Mouse (Mus musculus) forebrain, embryonic 16.5 days (tissue): ENCODE data around the gene Nfix. TPM values are rescaled to one million over a fixed set of nuclear protein-coding genes. Genes with fewer than 3 reads are reported as not detected.

ENCODE experiments used
- ATAC-seq: fragments of 200-750 bp; cut with Nextera tagmentation; 2 replicates; pipeline ENCODE4 v1.8.0; 2017; ENCODE audit warnings: mild to moderate bottlenecking, moderate library complexity
- H3K27ac ChIP-seq: fragments of 300-500 bp; sonication (generic); 2 replicates; pipeline ENCODE4 v1.5.1; 2014; ENCODE audit warnings: low read length, control low read depth
- H3K27me3 ChIP-seq: fragments of 300-500 bp; sonication (generic); replicated peaks from 2 replicates; pipeline ENCODE4 v1.6.1; 2014; ENCODE audit warnings: low read length; ENCODE audit not compliant: control insufficient read depth, insufficient read depth
- H3K36me3 ChIP-seq: fragments of 300-500 bp; sonication (generic); 2 replicates; pipeline ENCODE4 v1.6.1; 2014; ENCODE audit not compliant: control insufficient read depth, insufficient read depth
- H3K4me1 ChIP-seq: fragments of 300-500 bp; sonication (generic); replicated peaks from 2 replicates; pipeline ENCODE4 v1.6.1; 2014; ENCODE audit warnings: low read length; ENCODE audit not compliant: control insufficient read depth, insufficient read depth
- H3K4me2 ChIP-seq: fragments of 300-500 bp; sonication (generic); 2 replicates; pipeline ENCODE4 v1.6.1; 2014; ENCODE audit warnings: mild to moderate bottlenecking, low read length, control low read depth
- H3K4me3 ChIP-seq: fragments of 300-500 bp; sonication (generic); replicated peaks from 2 replicates; pipeline ENCODE4 v1.5.1; 2014; ENCODE audit warnings: mild to moderate bottlenecking, low read length, control low read depth
- H3K9ac ChIP-seq: fragments of 300-500 bp; sonication (generic); replicated peaks from 2 replicates; pipeline ENCODE4 v1.6.1; 2014; ENCODE audit warnings: low read depth, low read length, control low read depth
- H3K9me3 ChIP-seq: fragments of 300-500 bp; sonication (generic); 2 replicates; pipeline ENCODE4 v1.6.1; 2016; ENCODE audit warnings: low read length; ENCODE audit not compliant: control insufficient read depth
- WGBS: fragments of 180-500 bp; shearing (Covaris S2); extraction: QIAGEN DNeasy Blood & Tissue Kit; methylation state at CpG from one replicate; pipeline ENCODE4 v1.1.7; 2014; 5-methylcytosine and 5-hydroxymethylcytosine counted together
- polyA plus RNA-seq: library from polyadenylated mRNA; unstranded; fragments of >200 nt; fragmentation: Nextera tagmentation; extraction: Ambion mirVana; gene quantifications from 2 replicates; pipeline ENCODE4 v1.2.1, GENCODE M21; 2015

Gene Nfix
- polyA plus RNA-seq, 1 experiment from 2014 or later, result 440 TPM

DNA sequence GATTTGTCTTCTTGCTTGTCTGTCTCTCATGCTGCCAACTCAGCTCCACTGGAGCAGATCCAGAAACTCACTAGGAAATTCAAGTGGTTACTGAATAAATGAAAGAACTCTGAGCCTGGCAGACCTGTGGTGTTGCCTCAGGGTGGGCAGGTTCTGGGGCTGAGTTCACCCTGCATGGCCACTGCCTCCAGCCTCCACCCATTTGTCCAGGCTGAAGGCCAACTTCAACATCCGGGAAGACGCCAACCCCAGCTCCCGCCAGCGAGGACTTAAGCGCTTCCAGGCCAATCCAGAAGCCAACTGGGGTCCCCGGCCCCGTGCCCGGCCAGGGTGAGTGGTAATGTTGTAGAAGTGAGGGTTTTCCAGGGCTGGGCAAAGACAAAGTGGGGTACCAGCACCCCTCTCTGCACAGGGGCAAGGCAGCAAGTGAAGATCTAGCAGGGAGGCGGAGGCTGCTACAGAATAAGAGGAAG is 101.2 kb downstream of the Nfix start:
- 71% methylated on average over 9 of the region's 9 CpGs for WGBS
- H3K27ac ChIP-seq, result peak overlapping the region; percentile 57; the same call in 1 of the 2 replicates
- H3K4me2 ChIP-seq, result no peak overlapping the region
- peaks cover 16% of the 10 kb centered on the region; the same call in 1 of the 2 replicates for H3K36me3 ChIP-seq
- no peak for ATAC-seq
- H3K9ac ChIP-seq, result no peak overlapping the region
- peaks cover 20% of the 10 kb centered on the region for H3K4me1 ChIP-seq
- no peaks in the 10 kb centered on the region for H3K9me3 ChIP-seq
- H3K27me3 ChIP-seq, result peaks cover 25% of the 10 kb centered on the region
- H3K4me3 ChIP-seq, result no peak overlapping the region

- no peak overlapping the region for H3K4me3 ChIP-seq
- H3K36me3 ChIP-seq, result peaks cover 16% of the 10 kb centered on the region; the same call in 1 of the 2 replicates
- no peak overlapping the region for H3K27ac ChIP-seq
- no peak overlapping the region for H3K9ac ChIP-seq
- 94% methylated on average over 5 of the region's 5 CpGs for WGBS
- peaks cover 13% of the 10 kb centered on the region; the same call in 1 of the 2 replicates for H3K4me1 ChIP-seq
- H3K4me2 ChIP-seq, result no peak overlapping the region
- H3K9me3 ChIP-seq, result no peaks in the 10 kb centered on the region
- no peak for ATAC-seq
- H3K27me3 ChIP-seq, result peaks cover 22% of the 10 kb centered on the region
These were observed 101.9 kb downstream of the Nfix start for GRCm38 (mm10) chr8:84698288-84698687.

GRCm38 (mm10) chr8:84697166-84698130 is 102.7 kb downstream of the Nfix start:
- ATAC-seq, result no peak
- Histone ChIP-seq H3K27ac (no peak overlapping the region), H3K4me2 (no peak overlapping the region), H3K4me1 (peaks cover 10% of the 10 kb centered on the region; the same call in 1 of the 2 replicates), H3K36me3 (peaks cover 16% of the 10 kb centered on the region; the same call in 1 of the 2 replicates), H3K27me3 (peaks cover 13% of the 10 kb centered on the region), H3K4me3 (no peak overlapping the region), H3K9ac (no peak overlapping the region), H3K9me3 (no peaks in the 10 kb centered on the region)
- 82% methylated on average over 14 of the region's 14 CpGs for WGBS

DNA sequence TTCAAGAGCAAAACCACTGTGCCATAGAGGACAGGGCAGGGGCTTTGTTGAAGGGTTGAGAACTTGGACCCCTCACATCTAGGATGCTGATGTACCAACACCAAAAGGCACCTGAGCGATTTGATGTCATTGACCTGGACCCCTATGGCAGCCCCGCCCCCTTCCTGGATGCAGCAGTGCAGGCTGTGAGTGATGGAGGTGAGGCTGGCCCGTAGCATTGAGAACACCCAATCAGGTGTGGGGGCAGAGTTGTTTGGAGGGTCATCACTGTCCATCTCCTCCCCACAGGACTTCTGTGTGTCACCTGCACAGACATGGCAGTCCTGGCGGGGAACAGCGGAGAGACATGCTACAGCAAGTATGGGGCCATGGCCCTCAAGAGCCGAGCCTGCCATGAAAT is 105.0 kb downstream of the Nfix start:
- Histone ChIP-seq H3K4me3 (no peak overlapping the region), H3K27ac (no peak overlapping the region), H3K4me2 (no peak overlapping the region), H3K4me1 (peaks cover 7% of the 10 kb centered on the region), H3K36me3 (peaks cover 17% of the 10 kb centered on the region; the same call in 1 of the 2 replicates), H3K9me3 (no peaks in the 10 kb centered on the region), H3K9ac (no peak overlapping the region), H3K27me3 (no peaks in the 10 kb centered on the region)
- 94% methylated on average over 6 of the region's 6 CpGs for WGBS
- no peak for ATAC-seq

- Histone ChIP-seq H3K36me3 (peaks cover 12% of the 10 kb centered on the region; the same call in 1 of the 2 replicates), H3K27ac (no peak overlapping the region), H3K4me3 (no peak overlapping the region), H3K27me3 (no peaks in the 10 kb centered on the region), H3K9me3 (no peaks in the 10 kb centered on the region), H3K4me1 (peaks cover 15% of the 10 kb centered on the region), H3K4me2 (no peak overlapping the region), H3K9ac (no peak overlapping the region)
- no peak for ATAC-seq
- 75% methylated on average over 4 of the region's 4 CpGs for WGBS
These were observed 106.8 kb downstream of the Nfix start for GRCm38 (mm10) chr8:84693332-84693731.

- 0 out of 2 replicates have a peak, but pooled peaks cover 2% of the 10 kb centered on the region for H3K36me3 ChIP-seq
- under 1% methylated on average over 47 of the region's 47 CpGs for WGBS
- no peak overlapping the region for H3K27ac ChIP-seq
- no peaks in the 10 kb centered on the region for H3K9me3 ChIP-seq
- peak; percentile 88 for ATAC-seq
- peak overlapping the region; percentile 77 for H3K4me3 ChIP-seq
- H3K27me3 ChIP-seq, result no peaks in the 10 kb centered on the region
- H3K4me2 ChIP-seq, result peak overlapping the region; percentile 93
- H3K4me1 ChIP-seq, result peaks cover 41% of the 10 kb centered on the region
- H3K9ac ChIP-seq, result peak overlapping the region; percentile 64
These were observed 110.8 kb downstream of the Nfix start for GRCm38 (mm10) chr8:84689091-84689915.

- H3K4me1 ChIP-seq, result peaks cover 41% of the 10 kb centered on the region
- H3K9ac ChIP-seq, result peak within 1 kb of the TSS; percentile 95
- H3K27me3 ChIP-seq, result no peaks in the 10 kb centered on the region
- H3K36me3 ChIP-seq, result 0 out of 2 replicates have a peak, but pooled peaks cover 2% of the 10 kb centered on the region
- peak within 1 kb of the TSS; percentile 56 for H3K4me2 ChIP-seq
- WGBS, result under 1% methylated on average over 24 of the region's 37 CpGs
- peak; percentile 90 for ATAC-seq
- peak within 1 kb of the TSS; percentile 99 for H3K4me3 ChIP-seq
- peak within 1 kb of the TSS; percentile 74 for H3K27ac ChIP-seq
- H3K9me3 ChIP-seq, result no peaks in the 10 kb centered on the region
These were observed 112.4 kb downstream of the Nfix start, which contains the start of gene Nacc1 for GRCm38 (mm10) chr8:84687705-84688100. Nacc1 (minus strand) TSS chr8:84687862.

DNA sequence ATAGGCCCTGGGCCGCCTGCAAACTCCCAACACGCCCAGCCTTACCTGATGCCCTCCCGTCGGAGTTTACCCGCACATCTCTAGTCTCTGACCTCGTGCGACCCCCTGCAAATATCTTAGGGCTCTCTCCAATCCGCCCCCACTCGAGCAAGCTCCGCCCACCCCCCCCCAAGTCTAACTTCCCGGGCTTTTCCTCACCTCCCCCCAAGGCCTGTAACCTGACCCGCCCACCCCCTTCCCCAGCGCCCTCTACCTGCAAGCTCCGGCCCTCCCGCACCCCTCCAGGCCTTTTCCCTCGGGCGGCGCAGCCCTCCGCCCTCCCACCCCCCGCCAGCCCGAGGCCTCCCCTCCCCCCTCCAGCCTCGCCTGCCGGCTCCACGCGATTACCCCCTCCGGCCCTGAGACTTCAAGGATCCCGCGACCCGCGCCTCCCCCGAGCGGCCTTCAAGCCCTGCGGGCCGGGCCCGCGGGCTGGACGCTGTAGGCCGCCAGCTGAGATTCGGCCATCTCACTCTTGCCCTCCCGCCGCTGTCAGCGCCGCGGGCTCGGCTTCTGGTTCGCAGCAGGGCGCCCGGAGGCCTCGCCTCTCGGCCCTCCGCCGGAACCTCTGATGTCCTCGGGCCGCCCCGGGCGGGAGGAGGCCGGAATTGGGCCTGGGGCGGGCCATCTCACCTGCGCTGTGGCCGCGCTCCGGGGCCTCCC is 113.0 kb downstream of the Nfix start:
- peak; percentile 18 for ATAC-seq
- WGBS, result under 1% methylated on average over 58 of the region's 62 CpGs

More for the DNA sequence above, 113.0 kb downstream of the Nfix start:
- H3K4me3 ChIP-seq, result peak overlapping the region; percentile 99
- H3K27me3 ChIP-seq, result no peaks in the 10 kb centered on the region
- peak overlapping the region; percentile 56 for H3K4me2 ChIP-seq
- H3K36me3 ChIP-seq, result 0 out of 2 replicates have a peak, but pooled peaks cover 2% of the 10 kb centered on the region
- H3K9me3 ChIP-seq, result no peaks in the 10 kb centered on the region
- H3K27ac ChIP-seq, result peak overlapping the region; percentile 74
- H3K9ac ChIP-seq, result peak overlapping the region; percentile 95
- H3K4me1 ChIP-seq, result peaks cover 41% of the 10 kb centered on the region
